24 mouse cellular contexts compared by ENCODE assay signal in genomic region chr3:79379873-79380595, GRCm38 (mm10). TPM values are rescaled to one million over a fixed set of nuclear protein-coding genes. Genes with fewer than 3 reads are reported as not detected.
DNase-seq lines count a peak whose midpoint lies in the region; ATAC-seq lines count a peak whose summit lies in the region.
"Had no signal": no experiment of that assay in that cellular context is flagged by ENCODE, and none has a peak within 500 bp of the region (broad histone marks: within the 10 kb centered on the region; RNA-seq: fewer than 3 reads in every experiment).

No protein-coding gene starts in this region.

- WGBS in intestine, embryonic 15.5 days, result 58% methylated on average over 6 of the region's 6 CpGs
- WGBS in intestine, embryonic 16.5 days, result 62% methylated on average over 6 of the region's 6 CpGs
- WGBS in liver, embryonic 11.5 days, result 73% methylated on average over 6 of the region's 6 CpGs
- WGBS in liver, embryonic 12.5 days (ENCODE audit: insufficient replicate concordance), result 58% methylated on average over 6 of the region's 6 CpGs
- WGBS in liver, embryonic 16.5 days (ENCODE audit: insufficient replicate concordance), result 49% methylated on average over 6 of the region's 6 CpGs

- H3K36me3 ChIP-seq in intestine, embryonic 15.5 days, result no peaks in the 10 kb centered on the region
- H3K36me3 ChIP-seq in intestine, embryonic 16.5 days (ENCODE audit: control insufficient read depth, insufficient read depth, low read length), result no peaks in the 10 kb centered on the region
- no peaks in the 10 kb centered on the region for H3K36me3 ChIP-seq in liver, embryonic 11.5 days (ENCODE audit: control insufficient read depth, insufficient read depth, low read length)
- no peaks in the 10 kb centered on the region for H3K36me3 ChIP-seq in liver, embryonic 12.5 days
- H3K36me3 ChIP-seq in liver, embryonic 16.5 days (ENCODE audit: control insufficient read depth, insufficient read depth), result no peaks in the 10 kb centered on the region
- H3K36me3 ChIP-seq: embryonic facial prominence, embryonic 12.5 days; forebrain, embryonic 15.5 days; heart, embryonic 15.5 days had no signal

- ATAC-seq in intestine, embryonic 15.5 days, result peak; percentile 41; the same call in 1 of the 2 replicates
- ATAC-seq in intestine, embryonic 16.5 days, result no peak
- 0 out of 2 replicates have a peak, but pooled peaks have one; percentile 15 for ATAC-seq in liver, embryonic 11.5 days (replicated peaks; ENCODE audit: low FRiP score)
- no peak for ATAC-seq in liver, embryonic 12.5 days
- ATAC-seq in liver, embryonic 16.5 days (ENCODE audit: low read depth), result peak; percentile 88
- ATAC-seq in monocyte, adult 5-6 weeks (replicated peaks; ENCODE audit: insufficient number of reproducible peaks, low FRiP score, low TSS enrichment, poor library complexity, severe bottlenecking), result no peak
- ATAC-seq: activated CD4-positive, CD25-positive, alpha-beta regulatory T cell, adult 4 months; forebrain, embryonic 15.5 days; Patski had no signal

- H3K9me3 ChIP-seq in intestine, embryonic 15.5 days, result no peaks in the 10 kb centered on the region
- no peaks in the 10 kb centered on the region for H3K9me3 ChIP-seq in intestine, embryonic 16.5 days (ENCODE audit: control insufficient read depth, low read length)
- no peaks in the 10 kb centered on the region for H3K9me3 ChIP-seq in liver, embryonic 11.5 days (ENCODE audit: control insufficient read depth, low read length)
- H3K9me3 ChIP-seq in liver, embryonic 12.5 days (replicated peaks), result no peaks in the 10 kb centered on the region
- no peaks in the 10 kb centered on the region for H3K9me3 ChIP-seq in liver, embryonic 16.5 days (replicated peaks; ENCODE audit: control insufficient read depth, low read length)
- H3K9me3 ChIP-seq: embryonic facial prominence, embryonic 12.5 days; forebrain, embryonic 15.5 days; heart, embryonic 15.5 days had no signal

- H3K27me3 ChIP-seq in intestine, embryonic 15.5 days (replicated peaks), result no peaks in the 10 kb centered on the region; the same call in 1 of the 2 replicates
- H3K27me3 ChIP-seq in intestine, embryonic 16.5 days (replicated peaks; ENCODE audit: control insufficient read depth, insufficient read depth, low read length), result 0 out of 2 replicates have a peak, but pooled peaks cover 2% of the 10 kb centered on the region
- H3K27me3 ChIP-seq in liver, embryonic 11.5 days (replicated peaks; ENCODE audit: control insufficient read depth, insufficient read depth, low read length), result no peaks in the 10 kb centered on the region
- H3K27me3 ChIP-seq in liver, embryonic 12.5 days (replicated peaks), result no peaks in the 10 kb centered on the region
- no peaks in the 10 kb centered on the region for H3K27me3 ChIP-seq in liver, embryonic 16.5 days (ENCODE audit: control insufficient read depth, insufficient read depth, low read depth, low read length)
- H3K27me3 ChIP-seq: embryonic facial prominence, embryonic 12.5 days; forebrain, embryonic 15.5 days; heart, embryonic 15.5 days had no signal

- H3K4me3 ChIP-seq in intestine, embryonic 15.5 days (replicated peaks), result no peak overlapping the region
- no peak overlapping the region for H3K4me3 ChIP-seq in intestine, embryonic 16.5 days (ENCODE audit: low read length)
- H3K4me3 ChIP-seq in liver, embryonic 11.5 days (ENCODE audit: low read depth, low read length), result no peak overlapping the region
- H3K4me3 ChIP-seq in liver, embryonic 12.5 days, result no peak overlapping the region
- H3K4me3 ChIP-seq in liver, embryonic 16.5 days (ENCODE audit: low read depth, low read length), result no peak overlapping the region
- H3K4me3 ChIP-seq: embryonic facial prominence, embryonic 12.5 days; forebrain, embryonic 15.5 days; heart, embryonic 15.5 days had no signal

- no peak overlapping the region for H3K9ac ChIP-seq in intestine, embryonic 15.5 days
- H3K9ac ChIP-seq in intestine, embryonic 16.5 days (ENCODE audit: low read depth, low read length), result no peak overlapping the region
- no peak overlapping the region for H3K9ac ChIP-seq in liver, embryonic 11.5 days (ENCODE audit: low read depth, low read length)
- no peak overlapping the region for H3K9ac ChIP-seq in liver, embryonic 12.5 days
- no peak overlapping the region for H3K9ac ChIP-seq in liver, embryonic 16.5 days (ENCODE audit: low read depth, low read length)
- H3K9ac ChIP-seq: embryonic facial prominence, embryonic 12.5 days; forebrain, embryonic 15.5 days; heart, embryonic 15.5 days had no signal

- H3K27ac ChIP-seq in intestine, embryonic 15.5 days, result no peak overlapping the region
- no peak overlapping the region for H3K27ac ChIP-seq in intestine, embryonic 16.5 days (ENCODE audit: low read length)
- no peak overlapping the region for H3K27ac ChIP-seq in liver, embryonic 11.5 days (ENCODE audit: low read depth, low read length)
- H3K27ac ChIP-seq in liver, embryonic 12.5 days, result no peak overlapping the region
- peak overlapping the region; percentile 0; the same call in 1 of the 2 replicates for H3K27ac ChIP-seq in liver, embryonic 16.5 days (ENCODE audit: low read length)
- H3K27ac ChIP-seq: embryonic facial prominence, embryonic 12.5 days; forebrain, embryonic 15.5 days; heart, embryonic 15.5 days had no signal

- no peak overlapping the region for H3K4me2 ChIP-seq in intestine, embryonic 15.5 days (replicated peaks)
- no peak overlapping the region for H3K4me2 ChIP-seq in intestine, embryonic 16.5 days (ENCODE audit: low read depth, low read length)
- H3K4me2 ChIP-seq in liver, embryonic 11.5 days, result no peak overlapping the region
- no peak overlapping the region for H3K4me2 ChIP-seq in liver, embryonic 12.5 days
- no peak overlapping the region for H3K4me2 ChIP-seq in liver, embryonic 16.5 days (ENCODE audit: low read depth, low read length)
- H3K4me2 ChIP-seq: embryonic facial prominence, embryonic 12.5 days; forebrain, embryonic 15.5 days; heart, embryonic 11.5 days; heart, embryonic 15.5 days had no signal

- no peaks in the 10 kb centered on the region for H3K4me1 ChIP-seq in intestine, embryonic 15.5 days (replicated peaks)
- H3K4me1 ChIP-seq in intestine, embryonic 16.5 days (ENCODE audit: control insufficient read depth, insufficient read depth, low read length), result no peaks in the 10 kb centered on the region
- no peaks in the 10 kb centered on the region for H3K4me1 ChIP-seq in liver, embryonic 11.5 days (replicated peaks; ENCODE audit: control insufficient read depth, insufficient read depth, low read length)
- H3K4me1 ChIP-seq in liver, embryonic 12.5 days, result no peaks in the 10 kb centered on the region
- H3K4me1 ChIP-seq in liver, embryonic 16.5 days (ENCODE audit: control insufficient read depth, low read depth, low read length), result no peaks in the 10 kb centered on the region
- H3K4me1 ChIP-seq: embryonic facial prominence, embryonic 12.5 days; forebrain, embryonic 15.5 days; heart, embryonic 15.5 days had no signal

- no peak for DNase-seq in liver, embryonic 11.5 days (ENCODE audit: low spot score)
- no peak for DNase-seq in spleen, adult 12 weeks (ENCODE audit: low spot score)
- DNase-seq: adrenal gland, postnatal 14 days; gastrocnemius, postnatal 36 days; heart, adult 18-20 months; heart, postnatal 14 days had no signal

RNA-seq across cellular contexts. Expression of gene Gm17359, which starts 43.6 kb away (rescaled TPM):
- polyA plus RNA-seq in intestine, embryonic 15.5 days (2015; fragmentation: Nextera tagmentation; extraction: Ambion mirVana), result not detected in 2 replicates
- polyA plus RNA-seq in intestine, embryonic 16.5 days (2015; fragmentation: Nextera tagmentation; extraction: Ambion mirVana), result not detected in 2 replicates
- not detected in 2 replicates for polyA plus RNA-seq in liver, embryonic 11.5 days (2014; fragmentation: Nextera tagmentation; extraction: Ambion mirVana)
- not detected in 2 replicates for polyA plus RNA-seq in liver, embryonic 12.5 days (2016; fragmentation: Nextera tagmentation; extraction: Ambion mirVana)
- polyA plus RNA-seq in liver, embryonic 16.5 days (2015; fragmentation: Nextera tagmentation; extraction: Ambion mirVana), result 0.05 TPM in 1 of 2 replicates, not detected in the other
- total RNA-seq in monocyte, adult 5-6 weeks (2017), result not detected in 3 replicates
- total RNA-seq: adrenal gland, adult 18-20 months; adrenal gland, postnatal 14 days; gastrocnemius, adult 8-10 months; gastrocnemius, postnatal 36 days; heart, adult 18-20 months; heart, postnatal 14 days; hematopoietic stem cell, adult 5-6 weeks; MEL had no signal
- polyA plus RNA-seq: activated CD4-positive, CD25-positive, alpha-beta regulatory T cell, adult 4 months; C2C12; cortical plate, adult 2 months; embryonic facial prominence, embryonic 12.5 days; forebrain, embryonic 11.5 days; forebrain, embryonic 15.5 days; heart, embryonic 11.5 days; heart, embryonic 15.5 days; Patski had no signal

Comparison
In these comparisons a context has a peak if more than half of its experiments do, and no peak if none do; other contexts are left out.
1. ATAC-seq: peak in intestine, embryonic 15.5 days (single experiment), liver, embryonic 11.5 days (single experiment) and liver, embryonic 16.5 days (single experiment); none in intestine, embryonic 16.5 days (single experiment), liver, embryonic 12.5 days (single experiment) and monocyte, adult 5-6 weeks (single experiment).